8 mouse cellular contexts compared by ENCODE assay signal in genomic region chr7:19024096-19024506, GRCm38 (mm10). TPM values are rescaled to one million over a fixed set of nuclear protein-coding genes. Genes with fewer than 3 reads are reported as not detected.
DNase-seq lines count a peak whose midpoint lies in the region; ATAC-seq and TF ChIP-seq lines count a peak whose summit lies in the region.

Gene Sympk (plus strand): TSS chr7:19024377.

- peaks cover 32% of the 10 kb centered on the region for H3K27me3 ChIP-seq in E14TG2a.4 (ENCODE audit: insufficient read depth, low read length)
- H3K27me3 ChIP-seq in forebrain, embryonic 13.5 days: peaks cover 43% of the 10 kb centered on the region
- peaks cover 16% of the 10 kb centered on the region for H3K27me3 ChIP-seq in liver, postnatal 0 days (ENCODE audit: insufficient read depth, low read length)
- H3K27me3 ChIP-seq in neural tube, embryonic 14.5 days (ENCODE audit: control insufficient read depth, insufficient read depth, low read length): peaks cover 14% of the 10 kb centered on the region; the same call in 1 of the 2 replicates

- H3K9me3 ChIP-seq in E14TG2a.4 (ENCODE audit: low read length): no peaks in the 10 kb centered on the region
- H3K9me3 ChIP-seq in forebrain, embryonic 13.5 days (replicated peaks): no peaks in the 10 kb centered on the region
- H3K9me3 ChIP-seq in liver, postnatal 0 days (ENCODE audit: low read length): no peaks in the 10 kb centered on the region
- no peaks in the 10 kb centered on the region for H3K9me3 ChIP-seq in neural tube, embryonic 14.5 days (ENCODE audit: control insufficient read depth, low read length)

- WGBS in forebrain, embryonic 13.5 days: under 1% methylated on average over 50 of the region's 50 CpGs
- 1% methylated on average over 40 of the region's 50 CpGs for WGBS in large intestine, adult 2 months
- under 1% methylated on average over 34 of the region's 50 CpGs for WGBS in liver, postnatal 0 days (ENCODE audit: insufficient replicate concordance)
- under 1% methylated on average over 45 of the region's 50 CpGs for WGBS in neural tube, embryonic 14.5 days

- intact Hi-C loops in heart, postnatal 10 days (cut with DNase I): loop anchor here (2.0 kb wide), 1 partner anchor 127 kb away; no protein-coding TSS in a partner anchor

- H3K4me2 ChIP-seq in forebrain, embryonic 13.5 days: peak within 1 kb of the TSS; percentile 92
- H3K4me2 ChIP-seq in liver, postnatal 0 days (ENCODE audit: low read depth, low read length): peak within 1 kb of the TSS; percentile 98
- H3K4me2 ChIP-seq in neural tube, embryonic 14.5 days (ENCODE audit: low read depth, low read length): peak within 1 kb of the TSS; percentile 88

- DNase-seq in c-Kit-positive CD71-positive TER-119-positive erythroid progenitor cells, embryonic 14.5 days (ENCODE audit: low spot score): peak; percentile 94
- DNase-seq in heart, postnatal 10 days: peak; percentile 96 to 97
- DNase-seq in large intestine, adult 2 months (ENCODE audit: low read depth, low spot score): no peak
- peak; percentile 96 for DNase-seq in liver, postnatal 0 days
- DNase-seq in testis, postnatal 10 days (ENCODE audit: low spot score): peak; percentile 95

- peaks cover 64% of the 10 kb centered on the region for H3K4me1 ChIP-seq in E14TG2a.4 (replicated peaks; ENCODE audit: low read depth, low read length)
- peaks cover 18% of the 10 kb centered on the region for H3K4me1 ChIP-seq in forebrain, embryonic 13.5 days
- peaks cover 24% of the 10 kb centered on the region for H3K4me1 ChIP-seq in liver, postnatal 0 days (ENCODE audit: insufficient read depth)
- H3K4me1 ChIP-seq in neural tube, embryonic 14.5 days (ENCODE audit: control insufficient read depth, insufficient read depth, low read length): peaks cover 11% of the 10 kb centered on the region

- peak within 1 kb of the TSS; percentile 48; the same call in 1 of the 2 replicates for H3K27ac ChIP-seq in forebrain, embryonic 13.5 days
- H3K27ac ChIP-seq in liver, postnatal 0 days (ENCODE audit: low read depth): peak within 1 kb of the TSS; percentile 87
- peak within 1 kb of the TSS; percentile 57 for H3K27ac ChIP-seq in neural tube, embryonic 14.5 days (ENCODE audit: low read depth, low read length)

- TF ChIP-seq CTCF in E14TG2a.4 (conservative IDR thresholded peaks at IDR 0.05; ENCODE audit: low read length): no peak
- TF ChIP-seq CTCF in liver, postnatal 0 days (IDR thresholded peaks at IDR 0.05; ENCODE audit: low read depth): no peak

- peaks cover 14% of the 10 kb centered on the region for H3K36me3 ChIP-seq in E14TG2a.4 (ENCODE audit: insufficient read depth, low read length)
- peaks cover 7% of the 10 kb centered on the region for H3K36me3 ChIP-seq in forebrain, embryonic 13.5 days (ENCODE audit: poor library complexity, severe bottlenecking)
- H3K36me3 ChIP-seq in liver, postnatal 0 days (replicated peaks; ENCODE audit: insufficient read depth, low read length): peaks cover 4% of the 10 kb centered on the region; the same call in 1 of the 2 replicates
- peaks cover 4% of the 10 kb centered on the region for H3K36me3 ChIP-seq in neural tube, embryonic 14.5 days (ENCODE audit: control insufficient read depth, insufficient read depth, low read length)

- peak within 1 kb of the TSS; percentile 98 for H3K4me3 ChIP-seq in E14TG2a.4 (replicated peaks; ENCODE audit: low read length)
- peak within 1 kb of the TSS; percentile 95 for H3K4me3 ChIP-seq in forebrain, embryonic 13.5 days
- peak within 1 kb of the TSS; percentile 100 for H3K4me3 ChIP-seq in liver, postnatal 0 days (ENCODE audit: low read depth, low read length)
- H3K4me3 ChIP-seq in neural tube, embryonic 14.5 days (ENCODE audit: low read depth, low read length): peak within 1 kb of the TSS; percentile 78

- TF ChIP-seq EP300 in liver, postnatal 0 days (IDR thresholded peaks at IDR 0.05; ENCODE audit: low read depth): no peak; the same call in 1 of the 2 replicates

- ATAC-seq in forebrain, embryonic 13.5 days: peak; percentile 98
- peak; percentile 91 for ATAC-seq in liver, postnatal 0 days
- peak; percentile 95 for ATAC-seq in neural tube, embryonic 14.5 days (ENCODE audit: low read depth)

- H3K9ac ChIP-seq in forebrain, embryonic 13.5 days: peak within 1 kb of the TSS; percentile 92
- peak within 1 kb of the TSS; percentile 97 for H3K9ac ChIP-seq in liver, postnatal 0 days (replicated peaks)
- H3K9ac ChIP-seq in neural tube, embryonic 14.5 days (replicated peaks; ENCODE audit: low read depth, low read length): peak within 1 kb of the TSS; percentile 85

RNA-seq across cellular contexts. Expression of gene Sympk, which starts in this region (rescaled TPM):
- 34.3 and 36.7 TPM in 2 replicates for polyA plus RNA-seq in forebrain, embryonic 13.5 days (2015; fragmentation: Nextera tagmentation; extraction: Ambion mirVana)
- total RNA-seq in heart, postnatal 10 days (2021): 10 to 100 TPM; 58.3 to 60.9 TPM
- polyA plus RNA-seq in large intestine, adult 2 months (2012; rRNA removed): 54.8 and 68.3 TPM in 2 replicates
- 6.9 and 7.1 TPM in 2 replicates for polyA plus RNA-seq in liver, postnatal 0 days (2015; fragmentation: Nextera tagmentation; extraction: Ambion mirVana)
- polyA plus RNA-seq in neural tube, embryonic 14.5 days (2014; fragmentation: Nextera tagmentation; extraction: Ambion mirVana): 16.8 and 16.9 TPM in 2 replicates
